Comparison of ENCODE assay signal across 20 mouse cellular contexts in genomic region chr15:80250586-80250985, GRCm38 (mm10). TPM values are rescaled to one million over a fixed set of nuclear protein-coding genes. Genes with fewer than 3 reads are reported as not detected.
DNase-seq lines count a peak whose midpoint lies in the region; ATAC-seq and TF ChIP-seq lines count a peak whose summit lies in the region.
"Had no signal": no experiment of that assay in that cellular context is flagged by ENCODE, and none has a peak within 500 bp of the region (broad histone marks: within the 10 kb centered on the region; RNA-seq: fewer than 3 reads in every experiment).

No protein-coding gene starts in this region.

- intact Hi-C loops in heart, postnatal 10 days (cut with DNase I), result no loop called here

- peak overlapping the region; percentile 42 for H3K4me2 ChIP-seq in heart, embryonic 13.5 days
- H3K4me2 ChIP-seq in liver, embryonic 12.5 days, result peak overlapping the region; percentile 71
- H3K4me2 ChIP-seq in hindbrain, embryonic 14.5 days (replicated peaks), result no peak overlapping the region
- H3K4me2 ChIP-seq: embryonic facial prominence, embryonic 15.5 days; hindbrain, embryonic 15.5 days; midbrain, embryonic 15.5 days; neural tube, embryonic 13.5 days had no signal

- H3K4me1 ChIP-seq in heart, embryonic 13.5 days, result peaks cover 52% of the 10 kb centered on the region
- peaks cover 6 to 17% of the 10 kb centered on the region in 2 experiments for H3K4me1 ChIP-seq in MEL (ENCODE audit: control insufficient read depth in 1 of 2, insufficient read depth in 2 of 2, low read length in 2 of 2)
- peaks cover 83% of the 10 kb centered on the region for H3K4me1 ChIP-seq in erythroblast, embryonic 14.5 days (ENCODE audit: control insufficient read depth)
- peaks cover 70% of the 10 kb centered on the region for H3K4me1 ChIP-seq in liver, embryonic 12.5 days
- H3K4me1 ChIP-seq in midbrain, embryonic 10.5 days, result peaks cover 15% of the 10 kb centered on the region
- peaks cover 10% of the 10 kb centered on the region for H3K4me1 ChIP-seq in hindbrain, embryonic 14.5 days (replicated peaks; ENCODE audit: control insufficient read depth, insufficient read depth, low read length)

- TF ChIP-seq CTCF in MEL (IDR thresholded peaks at IDR 0.05 in 2 of 3, conservative IDR thresholded peaks at IDR 0.05 in 1 of 3; ENCODE audit: control insufficient read depth in 1 of 3, insufficient read depth in 1 of 3, low read depth in 2 of 3, low read length in 3 of 3, poor library complexity in 1 of 3, severe bottlenecking in 1 of 3), result no peak

- H3K36me3 ChIP-seq in heart, embryonic 13.5 days, result peaks cover 71% of the 10 kb centered on the region
- H3K36me3 ChIP-seq in MEL (ENCODE audit: control insufficient read depth in 1 of 2, insufficient read depth in 2 of 2, low read length in 2 of 2), result peaks cover 9 to 15% of the 10 kb centered on the region in 2 experiments
- peaks cover 86% of the 10 kb centered on the region for H3K36me3 ChIP-seq in erythroblast, embryonic 14.5 days (ENCODE audit: control insufficient read depth)
- H3K36me3 ChIP-seq in liver, embryonic 12.5 days, result peaks cover 77% of the 10 kb centered on the region
- H3K36me3 ChIP-seq in midbrain, embryonic 10.5 days, result peaks cover 73% of the 10 kb centered on the region
- H3K36me3 ChIP-seq in hindbrain, embryonic 14.5 days (replicated peaks; ENCODE audit: control insufficient read depth, insufficient read depth), result peaks cover 76% of the 10 kb centered on the region

- ATAC-seq in heart, embryonic 13.5 days (ENCODE audit: extremely low read depth, insufficient number of reproducible peaks, low FRiP score, low TSS enrichment), result no peak
- ATAC-seq in liver, embryonic 12.5 days, result peak; percentile 67
- ATAC-seq in hindbrain, embryonic 14.5 days (ENCODE audit: low FRiP score), result no peak
- ATAC-seq: forebrain, embryonic 16.5 days; midbrain, embryonic 15.5 days had no signal

- no peak for TF ChIP-seq RAD21 in MEL (IDR thresholded peaks at IDR 0.05; ENCODE audit: low read depth, low read length)

- peak overlapping the region; percentile 73 for H3K9ac ChIP-seq in heart, embryonic 13.5 days
- peak overlapping the region; percentile 34 for H3K9ac ChIP-seq in MEL (ENCODE audit: control insufficient read depth, low read depth, low read length, poor library complexity, severe bottlenecking)
- peak overlapping the region; percentile 66 for H3K9ac ChIP-seq in liver, embryonic 12.5 days
- no peak overlapping the region for H3K9ac ChIP-seq in hindbrain, embryonic 14.5 days
- H3K9ac ChIP-seq: embryonic facial prominence, embryonic 15.5 days; hindbrain, embryonic 15.5 days; midbrain, embryonic 15.5 days; neural tube, embryonic 13.5 days had no signal

- 17% methylated on average over 6 of the region's 6 CpGs for WGBS in heart, embryonic 13.5 days
- 13% methylated on average over 6 of the region's 6 CpGs for WGBS in liver, embryonic 12.5 days (ENCODE audit: insufficient replicate concordance)
- 93% methylated on average over 6 of the region's 6 CpGs for WGBS in midbrain, embryonic 10.5 days
- 94% methylated on average over 6 of the region's 6 CpGs for WGBS in hindbrain, embryonic 14.5 days

- DNase-seq in heart, postnatal 10 days, result no peak
- DNase-seq in MEL (ENCODE audit: low read depth, low spot score), result peak; percentile 71
- DNase-seq in midbrain, embryonic 10.5 days (ENCODE audit: low spot score), result no peak
- no peak for DNase-seq in natural killer cell, adult 2 months (ENCODE audit: low spot score in 2 of 2)
- DNase-seq in hindbrain, embryonic 14.5 days (ENCODE audit: low spot score), result no peak
- DNase-seq: cerebellum, postnatal 10 days; gastrocnemius, postnatal 25 days; lung, postnatal 10 days; right cerebral cortex, postnatal 4 days; thymus, postnatal 4 days had no signal

- H3K9me3 ChIP-seq in heart, embryonic 13.5 days, result no peaks in the 10 kb centered on the region
- H3K9me3 ChIP-seq in MEL (replicated peaks; ENCODE audit: insufficient read depth, low read length), result no peaks in the 10 kb centered on the region
- no peaks in the 10 kb centered on the region for H3K9me3 ChIP-seq in erythroblast, embryonic 14.5 days (ENCODE audit: control insufficient read depth, low read length)
- H3K9me3 ChIP-seq in liver, embryonic 12.5 days (replicated peaks), result no peaks in the 10 kb centered on the region
- H3K9me3 ChIP-seq in midbrain, embryonic 10.5 days (replicated peaks), result no peaks in the 10 kb centered on the region
- H3K9me3 ChIP-seq in hindbrain, embryonic 14.5 days (ENCODE audit: control insufficient read depth, low read length), result no peaks in the 10 kb centered on the region
- H3K9me3 ChIP-seq: embryonic facial prominence, embryonic 15.5 days; hindbrain, embryonic 15.5 days; midbrain, embryonic 15.5 days; neural tube, embryonic 13.5 days had no signal

- peaks cover 7% of the 10 kb centered on the region for H3K79me2 ChIP-seq in MEL (ENCODE audit: control insufficient read depth, insufficient read depth, low read length, poor library complexity)

- H3K4me3 ChIP-seq in heart, embryonic 13.5 days, result no peak overlapping the region
- H3K4me3 ChIP-seq in MEL (ENCODE audit: control insufficient read depth in 1 of 2, insufficient read depth in 1 of 2, low read depth in 2 of 2, low read length in 2 of 2), result no peak overlapping the region
- H3K4me3 ChIP-seq in erythroblast, embryonic 14.5 days (replicated peaks), result peak overlapping the region; percentile 53
- peak overlapping the region; percentile 42 for H3K4me3 ChIP-seq in liver, embryonic 12.5 days
- H3K4me3 ChIP-seq in midbrain, embryonic 10.5 days, result no peak overlapping the region
- H3K4me3 ChIP-seq in hindbrain, embryonic 14.5 days (replicated peaks; ENCODE audit: low read length), result no peak overlapping the region
- H3K4me3 ChIP-seq: embryonic facial prominence, embryonic 15.5 days; hindbrain, embryonic 15.5 days; midbrain, embryonic 15.5 days; neural tube, embryonic 13.5 days had no signal

- no peak for TF ChIP-seq POLR2A in MEL (IDR thresholded peaks at IDR 0.05; ENCODE audit: control insufficient read depth in 1 of 2, insufficient read depth in 1 of 2, low read depth in 1 of 2, low read length in 2 of 2, poor library complexity in 1 of 2)

- TF ChIP-seq EP300 in MEL (IDR thresholded peaks at IDR 0.05; ENCODE audit: low read depth in 1 of 2, low read length in 2 of 2), result peak; percentile 55 to 75

- no peaks in the 10 kb centered on the region for H3K27me3 ChIP-seq in heart, embryonic 13.5 days (replicated peaks)
- no peaks in the 10 kb centered on the region for H3K27me3 ChIP-seq in MEL (ENCODE audit: control insufficient read depth in 1 of 2, insufficient read depth in 2 of 2, low read length in 2 of 2)
- H3K27me3 ChIP-seq in erythroblast, embryonic 14.5 days (ENCODE audit: control insufficient read depth), result no peaks in the 10 kb centered on the region
- no peaks in the 10 kb centered on the region for H3K27me3 ChIP-seq in liver, embryonic 12.5 days (replicated peaks)
- H3K27me3 ChIP-seq in midbrain, embryonic 10.5 days (ENCODE audit: low read depth, poor library complexity, severe bottlenecking), result no peaks in the 10 kb centered on the region
- H3K27me3 ChIP-seq in hindbrain, embryonic 14.5 days (ENCODE audit: control insufficient read depth, insufficient read depth, low read length), result no peaks in the 10 kb centered on the region
- H3K27me3 ChIP-seq: embryonic facial prominence, embryonic 15.5 days; hindbrain, embryonic 15.5 days; midbrain, embryonic 15.5 days; neural tube, embryonic 13.5 days had no signal

- peak overlapping the region; percentile 92 for H3K27ac ChIP-seq in heart, embryonic 13.5 days (replicated peaks)
- peak overlapping the region; percentile 81 for H3K27ac ChIP-seq in MEL (ENCODE audit: control insufficient read depth, low read depth, low read length)
- H3K27ac ChIP-seq in liver, embryonic 12.5 days, result peak overlapping the region; percentile 97
- no peak overlapping the region for H3K27ac ChIP-seq in midbrain, embryonic 10.5 days (replicated peaks)
- H3K27ac ChIP-seq in hindbrain, embryonic 14.5 days, result no peak overlapping the region
- H3K27ac ChIP-seq: embryonic facial prominence, embryonic 15.5 days; hindbrain, embryonic 15.5 days; midbrain, embryonic 15.5 days; neural tube, embryonic 13.5 days had no signal

RNA-seq across cellular contexts. Expression of gene Atf4, which starts 4.4 kb away (rescaled TPM):
- 74.9 and 83.4 TPM in 2 replicates for polyA plus RNA-seq in heart, embryonic 13.5 days (2015; fragmentation: Nextera tagmentation; extraction: Ambion mirVana)
- total RNA-seq in heart, postnatal 10 days (2021), result 100 to 1,000 TPM in 1 of 2 experiments, 10 to 100 TPM in 1; 96.4 to 105 TPM
- total RNA-seq in MEL (2012; rRNA removed), result 351 and 459 TPM in 2 replicates
- 100 to 1,000 TPM in 1 of 2 experiments, 10 to 100 TPM in 1; 85.1 to 444 TPM for polyA plus RNA-seq in MEL (2012; ENCODE audit: insufficient read depth in 1 of 2, insufficient read length in 2 of 2, low read depth in 1 of 2, low replicate concordance in 2 of 2, missing spikeins in 1 of 2)
- 65.1 and 68.9 TPM in 2 replicates for polyA plus RNA-seq in erythroblast, embryonic 14.5 days (2012)
- polyA plus RNA-seq in liver, embryonic 12.5 days (2016; fragmentation: Nextera tagmentation; extraction: Ambion mirVana), result 141 and 145 TPM in 2 replicates
- polyA plus RNA-seq in midbrain, embryonic 10.5 days (2016; fragmentation: Nextera tagmentation; extraction: Ambion mirVana), result 114 and 118 TPM in 2 replicates
- 102 and 115 TPM in 2 replicates for polyA plus RNA-seq in hindbrain, embryonic 14.5 days (2014; fragmentation: Nextera tagmentation; extraction: Ambion mirVana)

RNA-seq across cellular contexts. Expression of gene Rps19bp1, which starts 13.5 kb away (rescaled TPM):
- polyA plus RNA-seq in heart, embryonic 13.5 days (2015; fragmentation: Nextera tagmentation; extraction: Ambion mirVana), result 39.0 and 39.7 TPM in 2 replicates
- 10 to 100 TPM; 20.0 to 24.6 TPM for total RNA-seq in heart, postnatal 10 days (2021)
- 59.7 and 78.9 TPM in 2 replicates for total RNA-seq in MEL (2012; rRNA removed)
- polyA plus RNA-seq in MEL (2012; ENCODE audit: insufficient read depth in 1 of 2, insufficient read length in 2 of 2, low read depth in 1 of 2, low replicate concordance in 2 of 2, missing spikeins in 1 of 2), result 100 to 1,000 TPM in 1 of 2 experiments, not detected in 1; 155 TPM
- 6.6 and 8.7 TPM in 2 replicates for polyA plus RNA-seq in erythroblast, embryonic 14.5 days (2012)
- 46.8 and 47.0 TPM in 2 replicates for polyA plus RNA-seq in liver, embryonic 12.5 days (2016; fragmentation: Nextera tagmentation; extraction: Ambion mirVana)
- 61.7 and 69.7 TPM in 2 replicates for polyA plus RNA-seq in midbrain, embryonic 10.5 days (2016; fragmentation: Nextera tagmentation; extraction: Ambion mirVana)
- 75.0 and 83.7 TPM in 2 replicates for polyA plus RNA-seq in hindbrain, embryonic 14.5 days (2014; fragmentation: Nextera tagmentation; extraction: Ambion mirVana)

RNA-seq across cellular contexts. Expression of gene AC140267.1, which starts 15.0 kb away (rescaled TPM):
- not detected in 2 replicates for polyA plus RNA-seq in heart, embryonic 13.5 days (2015; fragmentation: Nextera tagmentation; extraction: Ambion mirVana)
- 10 to 100 TPM; 22.0 to 31.2 TPM for total RNA-seq in heart, postnatal 10 days (2021)
- not detected in 2 replicates for total RNA-seq in MEL (2012; rRNA removed)
- 1 to 10 TPM in 1 of 2 experiments, not detected in 1; 1.9 TPM for polyA plus RNA-seq in MEL (2012; ENCODE audit: insufficient read depth in 1 of 2, insufficient read length in 2 of 2, low read depth in 1 of 2, low replicate concordance in 2 of 2, missing spikeins in 1 of 2)
- polyA plus RNA-seq in erythroblast, embryonic 14.5 days (2012), result not detected in 2 replicates
- not detected in 2 replicates for polyA plus RNA-seq in liver, embryonic 12.5 days (2016; fragmentation: Nextera tagmentation; extraction: Ambion mirVana)
- polyA plus RNA-seq in midbrain, embryonic 10.5 days (2016; fragmentation: Nextera tagmentation; extraction: Ambion mirVana), result 5.0 and 6.8 TPM in 2 replicates
- not detected in 2 replicates for polyA plus RNA-seq in hindbrain, embryonic 14.5 days (2014; fragmentation: Nextera tagmentation; extraction: Ambion mirVana)
- polyA plus RNA-seq: embryonic facial prominence, embryonic 15.5 days; forebrain, embryonic 16.5 days; hindbrain, embryonic 15.5 days; kidney, embryonic 14.5 days had no signal

RNA-seq across cellular contexts. Expression of gene Mief1, which starts 16.8 kb away (rescaled TPM):
- 25.5 and 25.9 TPM in 2 replicates for polyA plus RNA-seq in heart, embryonic 13.5 days (2015; fragmentation: Nextera tagmentation; extraction: Ambion mirVana)
- total RNA-seq in heart, postnatal 10 days (2021), result 10 to 100 TPM; 33.2 to 37.6 TPM
- total RNA-seq in MEL (2012; rRNA removed), result 35.4 and 41.5 TPM in 2 replicates
- 10 to 100 TPM in 1 of 2 experiments, not detected in 1; 34.6 TPM for polyA plus RNA-seq in MEL (2012; ENCODE audit: insufficient read depth in 1 of 2, insufficient read length in 2 of 2, low read depth in 1 of 2, low replicate concordance in 2 of 2, missing spikeins in 1 of 2)
- polyA plus RNA-seq in erythroblast, embryonic 14.5 days (2012), result 1.5 and 1.7 TPM in 2 replicates
- polyA plus RNA-seq in liver, embryonic 12.5 days (2016; fragmentation: Nextera tagmentation; extraction: Ambion mirVana), result 29.1 and 30.1 TPM in 2 replicates
- 39.7 and 45.1 TPM in 2 replicates for polyA plus RNA-seq in midbrain, embryonic 10.5 days (2016; fragmentation: Nextera tagmentation; extraction: Ambion mirVana)
- 36.4 and 38.6 TPM in 2 replicates for polyA plus RNA-seq in hindbrain, embryonic 14.5 days (2014; fragmentation: Nextera tagmentation; extraction: Ambion mirVana)

RNA-seq across cellular contexts. Expression of gene Cacna1i, which starts 36.5 kb away (rescaled TPM):
- polyA plus RNA-seq in heart, embryonic 13.5 days (2015; fragmentation: Nextera tagmentation; extraction: Ambion mirVana), result not detected in 2 replicates
- total RNA-seq in heart, postnatal 10 days (2021), result under 1 TPM in 1 of 2 experiments, not detected in 1; 0.05 TPM
- total RNA-seq in MEL (2012; rRNA removed), result not detected in 2 replicates
- not detected for polyA plus RNA-seq in MEL (2012; ENCODE audit: insufficient read depth in 1 of 2, insufficient read length in 2 of 2, low read depth in 1 of 2, low replicate concordance in 2 of 2, missing spikeins in 1 of 2)
- polyA plus RNA-seq in erythroblast, embryonic 14.5 days (2012), result not detected in 2 replicates
- 0.02 and 0.37 TPM in 2 replicates for polyA plus RNA-seq in liver, embryonic 12.5 days (2016; fragmentation: Nextera tagmentation; extraction: Ambion mirVana)
- polyA plus RNA-seq in midbrain, embryonic 10.5 days (2016; fragmentation: Nextera tagmentation; extraction: Ambion mirVana), result 0.01 TPM in 1 of 2 replicates, not detected in the other
- polyA plus RNA-seq in hindbrain, embryonic 14.5 days (2014; fragmentation: Nextera tagmentation; extraction: Ambion mirVana), result 0.80 and 0.86 TPM in 2 replicates
- polyA plus RNA-seq: kidney, embryonic 14.5 days; stomach, embryonic 16.5 days had no signal

Comparison
In these comparisons a context has a peak if more than half of its experiments do, and no peak if none do; other contexts are left out.
1. H3K27ac ChIP-seq: peak in heart, embryonic 13.5 days (single experiment), MEL (single experiment) and liver, embryonic 12.5 days (single experiment); none in midbrain, embryonic 10.5 days (single experiment) and hindbrain, embryonic 14.5 days (single experiment).
2. H3K4me3 ChIP-seq: peak in erythroblast, embryonic 14.5 days (single experiment) and liver, embryonic 12.5 days (single experiment); none in heart, embryonic 13.5 days (single experiment), MEL (0 of 2), midbrain, embryonic 10.5 days (single experiment) and hindbrain, embryonic 14.5 days (single experiment).